Mouse (Mus musculus): ENCODE measurements around the gene Prkab2. TPM values are rescaled to one million over a fixed set of nuclear protein-coding genes. Genes with fewer than 3 reads are reported as not detected.
A peak's percentile ranks its signal among the peaks of the same experiment; 100 is the strongest.

The Prkab2 gene
- 6.2 and 8.0 TPM in 2 replicates for polyA plus RNA-seq (2012; rRNA removed)

DNA sequence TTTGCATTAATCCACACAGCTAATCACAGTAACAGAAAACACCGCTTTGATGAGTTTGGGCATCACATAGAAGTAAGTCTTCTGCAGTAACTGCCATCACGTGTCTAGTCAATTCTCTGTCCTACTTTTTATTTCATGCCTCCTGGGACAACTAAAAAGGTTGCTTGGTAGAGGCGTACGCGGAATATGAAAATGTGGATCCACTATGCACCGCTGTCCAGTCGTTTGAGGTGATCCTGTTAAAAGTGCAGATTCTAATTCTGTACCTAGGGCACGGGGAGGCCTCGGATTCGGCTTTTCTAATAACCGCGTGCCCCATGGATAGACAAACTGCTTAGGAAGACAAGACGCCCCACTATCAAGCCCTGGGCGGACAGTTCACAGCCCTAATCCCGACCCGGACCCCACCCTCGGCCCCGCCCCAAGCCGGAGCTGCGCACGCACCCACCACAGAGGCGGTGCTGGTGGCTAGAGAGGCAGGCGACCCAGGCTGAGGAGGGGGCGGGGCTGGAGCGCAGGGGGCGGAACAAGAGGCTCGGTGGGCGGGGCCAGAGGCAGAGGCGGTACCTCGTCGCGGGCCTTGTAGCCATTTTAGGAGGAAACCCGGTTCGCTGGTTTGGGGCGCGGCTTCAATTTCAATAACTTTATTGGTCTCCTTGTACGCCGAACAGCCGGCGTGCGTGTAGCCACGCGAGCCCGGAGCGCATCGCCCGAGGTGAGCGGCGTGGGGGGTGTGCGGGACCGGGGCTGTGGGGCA is at the start of gene Prkab2:
TSS of gene Prkab2 (plus strand) at position 539 of the 757 bp plus-strand sequence.
- Histone ChIP-seq H3K36me3 (ENCODE audit: control insufficient read depth, insufficient read depth, low read length) (no peaks in the 10 kb centered on the region), H3K4me1 (replicated peaks; ENCODE audit: control insufficient read depth, insufficient read depth, low read length) (peaks cover 4% of the 10 kb centered on the region; the same call in 1 of the 2 replicates), H3K27me3 (ENCODE audit: control insufficient read depth, insufficient read depth, low read length) (no peaks in the 10 kb centered on the region), H3K4me3 (ENCODE audit: control insufficient read depth, insufficient read depth, low read length) (peak within 1 kb of the TSS; percentile 79), H3K27ac (ENCODE audit: control insufficient read depth, insufficient read depth, low read length) (no peak within 1 kb of the TSS)
- TF ChIP-seq CTCF (IDR thresholded peaks at IDR 0.05; ENCODE audit: borderline replicate concordance, control insufficient read depth, extremely low read depth, insufficient read depth, low read length, poor library complexity) (no peak), POLR2A (IDR thresholded peaks at IDR 0.05; ENCODE audit: control insufficient read depth, extremely low read depth, insufficient read depth, low read length, poor library complexity) (peak; percentile 19; the same call in 1 of the 2 replicates)
- 2% methylated on average over 51 of the region's 51 CpGs for WGBS
- peak; percentile 98 for DNase-seq

DNA sequence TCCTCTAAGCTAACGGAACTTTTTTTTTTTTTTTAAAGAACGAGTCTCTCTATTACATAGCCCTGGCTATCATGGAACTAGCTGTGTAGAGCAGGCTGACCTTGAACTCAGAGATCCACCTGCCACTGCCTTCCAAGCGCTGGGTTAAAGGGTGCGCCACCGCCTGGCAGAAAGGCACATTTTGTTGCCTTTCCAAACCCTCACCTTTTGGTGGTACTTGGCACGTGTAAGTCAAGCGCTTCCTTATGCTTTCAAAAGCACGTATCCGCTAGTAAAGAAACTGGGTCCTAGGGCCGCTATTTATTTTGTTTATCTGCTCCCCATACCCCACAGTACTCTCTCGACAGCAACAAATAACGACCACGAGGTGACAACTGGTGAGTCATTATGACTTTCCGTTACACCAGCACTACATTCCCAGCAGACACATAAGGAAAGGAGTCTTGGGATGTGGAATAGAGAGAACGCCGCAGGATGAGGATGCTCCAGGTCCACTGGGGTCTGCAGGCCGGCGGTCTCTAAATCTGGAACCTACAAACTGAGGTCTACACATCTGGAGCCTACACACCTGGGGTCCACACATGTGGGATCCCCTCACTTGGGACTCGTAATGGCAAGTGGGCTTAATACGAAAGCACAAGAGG is 48.7 kb upstream of the Prkab2 start:
- Histone ChIP-seq H3K27me3 (ENCODE audit: control insufficient read depth, insufficient read depth, low read length) (no peaks in the 10 kb centered on the region), H3K4me1 (replicated peaks; ENCODE audit: control insufficient read depth, insufficient read depth, low read length) (no peaks in the 10 kb centered on the region), H3K36me3 (ENCODE audit: control insufficient read depth, insufficient read depth, low read length) (no peaks in the 10 kb centered on the region), H3K27ac (ENCODE audit: control insufficient read depth, insufficient read depth, low read length) (peak overlapping the region; percentile 44), H3K4me3 (ENCODE audit: control insufficient read depth, insufficient read depth, low read length) (peak overlapping the region; percentile 70)
- 3% methylated on average over 20 of the region's 20 CpGs for WGBS
- TF ChIP-seq POLR2A (IDR thresholded peaks at IDR 0.05; ENCODE audit: control insufficient read depth, extremely low read depth, insufficient read depth, low read length, poor library complexity) (no peak), CTCF (IDR thresholded peaks at IDR 0.05; ENCODE audit: borderline replicate concordance, control insufficient read depth, extremely low read depth, insufficient read depth, low read length, poor library complexity) (no peak)
- DNase-seq, result peak; percentile 77

DNA sequence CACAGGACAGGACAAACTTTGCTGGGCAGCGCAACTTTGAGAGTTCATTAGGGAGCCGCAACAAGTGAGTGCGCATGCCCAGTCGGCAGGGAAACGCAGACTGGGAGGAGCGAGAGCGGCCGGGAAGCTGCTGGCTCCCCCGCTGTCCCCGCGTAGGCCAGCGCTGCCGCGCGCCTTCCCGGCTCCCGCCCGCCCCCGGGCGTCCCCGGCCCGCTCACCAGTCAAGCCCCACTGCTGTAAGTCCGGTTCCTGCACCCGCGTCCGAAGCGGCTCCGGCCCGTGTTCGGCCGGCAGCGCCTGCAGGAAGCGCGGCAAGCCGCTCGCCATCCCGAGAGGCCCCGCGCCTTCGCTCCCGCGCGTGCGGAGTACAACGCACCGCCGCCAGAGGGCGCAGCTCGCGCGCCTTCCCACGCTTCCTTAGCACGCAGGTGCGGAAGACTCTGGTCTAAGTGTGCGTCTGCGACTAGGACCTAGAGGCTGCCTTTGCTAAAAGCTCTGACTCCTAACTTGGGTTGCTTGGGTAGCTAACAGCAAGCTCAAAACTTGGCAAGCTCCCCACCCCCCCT is 48.1 kb upstream of the Prkab2 start, which contains the start of gene Chd1l:
TSS of gene Chd1l (minus strand) at position 359 of the 566 bp plus-strand sequence.
- Histone ChIP-seq H3K4me1 (replicated peaks; ENCODE audit: control insufficient read depth, insufficient read depth, low read length) (no peaks in the 10 kb centered on the region), H3K36me3 (ENCODE audit: control insufficient read depth, insufficient read depth, low read length) (no peaks in the 10 kb centered on the region), H3K4me3 (ENCODE audit: control insufficient read depth, insufficient read depth, low read length) (peak within 1 kb of the TSS; percentile 70), H3K27ac (ENCODE audit: control insufficient read depth, insufficient read depth, low read length) (peak within 1 kb of the TSS; percentile 44), H3K27me3 (ENCODE audit: control insufficient read depth, insufficient read depth, low read length) (no peaks in the 10 kb centered on the region)
- peak; percentile 61 for TF ChIP-seq POLR2A (IDR thresholded peaks at IDR 0.05; ENCODE audit: control insufficient read depth, extremely low read depth, insufficient read depth, low read length, poor library complexity)
- TF ChIP-seq CTCF (IDR thresholded peaks at IDR 0.05; ENCODE audit: borderline replicate concordance, control insufficient read depth, extremely low read depth, insufficient read depth, low read length, poor library complexity), result peak; percentile 100
- peak; percentile 92 for DNase-seq
- WGBS, result under 1% methylated on average over 56 of the region's 56 CpGs

DNA sequence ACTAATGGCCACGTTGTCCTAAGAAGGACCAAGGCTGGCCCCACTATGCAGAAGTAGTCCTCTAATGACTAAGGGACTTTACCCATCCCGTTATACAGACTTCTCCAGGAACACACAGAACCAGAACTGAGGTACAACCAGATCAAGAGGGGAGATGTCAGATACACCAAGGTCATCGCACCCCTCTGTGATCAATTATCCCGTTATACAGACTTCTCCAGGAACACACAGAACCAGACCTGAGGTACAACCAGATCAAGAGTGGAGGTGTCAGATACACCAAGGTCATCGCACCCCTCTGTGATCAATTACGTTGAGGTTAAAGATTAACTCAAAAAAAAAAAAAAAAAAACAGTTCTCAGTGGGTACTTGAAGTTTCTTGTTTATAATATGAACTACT is 47.0 kb upstream of the Prkab2 start:
- DNase-seq, result no peak
- H3K4me3 ChIP-seq (ENCODE audit: control insufficient read depth, insufficient read depth, low read length), result no peak overlapping the region
- no peak overlapping the region for H3K27ac ChIP-seq (ENCODE audit: control insufficient read depth, insufficient read depth, low read length)
- WGBS, result 95% methylated on average over 6 of the region's 6 CpGs
- H3K4me1 ChIP-seq (replicated peaks; ENCODE audit: control insufficient read depth, insufficient read depth, low read length), result no peaks in the 10 kb centered on the region
- no peak for TF ChIP-seq POLR2A (IDR thresholded peaks at IDR 0.05; ENCODE audit: control insufficient read depth, extremely low read depth, insufficient read depth, low read length, poor library complexity)
- TF ChIP-seq CTCF (IDR thresholded peaks at IDR 0.05; ENCODE audit: borderline replicate concordance, control insufficient read depth, extremely low read depth, insufficient read depth, low read length, poor library complexity), result no peak
- H3K27me3 ChIP-seq (ENCODE audit: control insufficient read depth, insufficient read depth, low read length), result no peaks in the 10 kb centered on the region
- H3K36me3 ChIP-seq (ENCODE audit: control insufficient read depth, insufficient read depth, low read length), result no peaks in the 10 kb centered on the region

DNA sequence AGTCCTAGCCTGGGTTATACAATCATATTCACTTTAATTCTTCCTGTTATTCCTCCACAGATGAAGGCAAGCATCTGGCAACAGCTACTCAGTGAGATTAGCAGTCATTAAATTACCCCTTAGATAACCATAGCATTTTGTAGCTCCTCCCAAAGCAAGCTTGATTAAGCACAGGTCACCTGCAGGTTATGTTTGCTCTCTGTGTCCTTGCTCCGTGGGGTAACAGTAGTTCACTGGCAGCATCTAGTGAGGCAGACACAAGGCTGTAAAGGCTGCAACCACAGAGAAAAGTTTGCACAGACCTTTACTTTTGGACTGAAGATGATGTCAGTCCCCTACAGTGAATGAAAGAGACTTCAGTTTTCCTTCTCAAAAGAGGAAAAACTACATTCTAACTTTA is 42.8 kb upstream of the Prkab2 start:
- Histone ChIP-seq H3K4me1 (replicated peaks; ENCODE audit: control insufficient read depth, insufficient read depth, low read length) (no peaks in the 10 kb centered on the region), H3K36me3 (ENCODE audit: control insufficient read depth, insufficient read depth, low read length) (no peaks in the 10 kb centered on the region), H3K27ac (ENCODE audit: control insufficient read depth, insufficient read depth, low read length) (no peak overlapping the region), H3K4me3 (ENCODE audit: control insufficient read depth, insufficient read depth, low read length) (no peak overlapping the region), H3K27me3 (ENCODE audit: control insufficient read depth, insufficient read depth, low read length) (no peaks in the 10 kb centered on the region)
- no peak for TF ChIP-seq CTCF (IDR thresholded peaks at IDR 0.05; ENCODE audit: borderline replicate concordance, control insufficient read depth, extremely low read depth, insufficient read depth, low read length, poor library complexity)
- TF ChIP-seq POLR2A (IDR thresholded peaks at IDR 0.05; ENCODE audit: control insufficient read depth, extremely low read depth, insufficient read depth, low read length, poor library complexity), result no peak
- 71% methylated on average over 1 of the region's 1 CpGs for WGBS
- DNase-seq, result no peak

DNA sequence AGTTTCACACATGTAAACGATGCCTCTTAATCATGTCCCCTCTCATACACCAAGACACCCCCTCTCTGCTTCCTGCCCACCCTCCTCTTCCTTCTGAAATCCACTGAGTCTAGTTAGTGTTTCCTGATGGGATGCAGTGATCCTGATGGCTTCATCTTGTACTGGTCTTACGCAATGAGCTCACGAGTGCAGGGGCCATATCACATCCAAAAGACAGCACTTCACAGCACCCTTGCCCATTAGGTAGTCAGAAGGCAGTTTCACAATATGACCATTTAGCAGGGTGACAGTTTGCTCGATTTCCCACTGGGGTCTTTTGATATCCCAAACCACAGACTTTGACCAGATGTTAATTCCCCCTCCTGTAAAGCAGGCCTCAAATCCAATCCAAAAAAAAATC is 42.1 kb upstream of the Prkab2 start:
- H3K4me1 ChIP-seq (replicated peaks; ENCODE audit: control insufficient read depth, insufficient read depth, low read length), result no peaks in the 10 kb centered on the region
- WGBS, result 92% methylated on average over 4 of the region's 4 CpGs
- H3K27me3 ChIP-seq (ENCODE audit: control insufficient read depth, insufficient read depth, low read length), result no peaks in the 10 kb centered on the region
- TF ChIP-seq POLR2A (IDR thresholded peaks at IDR 0.05; ENCODE audit: control insufficient read depth, extremely low read depth, insufficient read depth, low read length, poor library complexity) (no peak), CTCF (IDR thresholded peaks at IDR 0.05; ENCODE audit: borderline replicate concordance, control insufficient read depth, extremely low read depth, insufficient read depth, low read length, poor library complexity) (no peak)
- no peak overlapping the region for H3K4me3 ChIP-seq (ENCODE audit: control insufficient read depth, insufficient read depth, low read length)
- no peak for DNase-seq
- H3K36me3 ChIP-seq (ENCODE audit: control insufficient read depth, insufficient read depth, low read length), result no peaks in the 10 kb centered on the region
- no peak overlapping the region for H3K27ac ChIP-seq (ENCODE audit: control insufficient read depth, insufficient read depth, low read length)

Data from thymus, adult 2 months (tissue).